Mouse (Mus musculus): Measurements from ENCODE around the gene Dpyd.

DNA sequence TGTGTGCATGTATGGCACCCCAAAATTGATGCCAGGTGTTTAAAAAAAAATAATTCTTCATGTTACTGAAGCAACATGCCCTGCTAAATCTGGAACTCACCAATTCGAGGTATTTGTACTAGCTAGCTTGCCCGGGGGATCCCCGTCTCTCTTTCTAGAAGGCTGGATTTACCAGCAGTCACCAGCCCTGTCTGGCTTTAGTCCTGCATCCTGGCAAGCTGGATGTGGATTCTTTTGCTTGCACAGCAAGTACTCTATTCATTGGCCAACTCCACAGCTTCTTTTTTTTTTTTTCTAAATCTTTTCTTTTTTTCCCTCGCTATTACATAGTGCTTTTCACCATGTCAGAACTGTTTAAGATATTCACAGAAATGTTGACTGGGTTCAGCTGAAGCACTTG is 46.8 kb downstream of the Dpyd start:
- TF ChIP-seq GATA1 (IDR thresholded peaks at IDR 0.05; ENCODE audit: borderline replicate concordance, low read length) = no peak
- TF ChIP-seq FLI1 (IDR thresholded peaks at IDR 0.05; ENCODE audit: low read length) = no peak

All from megakaryocyte, embryonic 14.5 days (primary cell).